Mouse (Mus musculus) c-Kit-positive CD71-negative TER-119-negative erythroid progenitor cells, embryonic 14.5 days (primary cell): ENCODE results near the gene Sept1.

Experiments used
- DNase-seq: peaks from one replicate; pipeline ENCODE4 v3.0.0-alpha.2; 2013; ENCODE audit warnings: low read depth

Gene Sept1

GRCm38 (mm10) chr7:127218670-127219069 is 14.3 kb downstream of the Sept1 start:
- DNase-seq = no peak

- no peak for DNase-seq
Measured at GRCm38 (mm10) chr7:127217901-127218642, 14.9 kb downstream of the Sept1 start.

DNA sequence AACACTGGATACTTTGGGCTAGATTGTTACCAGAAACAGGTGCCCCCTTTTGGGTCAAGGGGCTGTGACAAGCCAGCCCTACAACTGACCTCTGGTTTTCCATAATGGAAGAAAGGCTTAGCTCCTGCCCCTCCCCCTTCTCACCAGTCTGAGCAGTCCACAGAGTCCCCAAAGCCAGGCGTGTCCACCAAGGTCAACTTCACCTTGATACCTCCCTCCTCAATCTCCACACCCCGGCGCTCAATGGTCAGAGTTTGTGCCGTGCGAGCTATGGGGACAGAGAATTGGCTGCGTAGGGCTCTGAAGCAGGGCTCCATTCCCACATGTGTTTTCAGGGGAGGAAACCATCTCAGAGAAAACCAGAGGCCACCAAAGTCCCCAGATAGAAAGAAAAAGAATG is 15.5 kb downstream of the Sept1 start:
- DNase-seq = no peak

GRCm38 (mm10) chr7:127216307-127216706 is 16.6 kb downstream of the Sept1 start:
- no peak for DNase-seq

DNA sequence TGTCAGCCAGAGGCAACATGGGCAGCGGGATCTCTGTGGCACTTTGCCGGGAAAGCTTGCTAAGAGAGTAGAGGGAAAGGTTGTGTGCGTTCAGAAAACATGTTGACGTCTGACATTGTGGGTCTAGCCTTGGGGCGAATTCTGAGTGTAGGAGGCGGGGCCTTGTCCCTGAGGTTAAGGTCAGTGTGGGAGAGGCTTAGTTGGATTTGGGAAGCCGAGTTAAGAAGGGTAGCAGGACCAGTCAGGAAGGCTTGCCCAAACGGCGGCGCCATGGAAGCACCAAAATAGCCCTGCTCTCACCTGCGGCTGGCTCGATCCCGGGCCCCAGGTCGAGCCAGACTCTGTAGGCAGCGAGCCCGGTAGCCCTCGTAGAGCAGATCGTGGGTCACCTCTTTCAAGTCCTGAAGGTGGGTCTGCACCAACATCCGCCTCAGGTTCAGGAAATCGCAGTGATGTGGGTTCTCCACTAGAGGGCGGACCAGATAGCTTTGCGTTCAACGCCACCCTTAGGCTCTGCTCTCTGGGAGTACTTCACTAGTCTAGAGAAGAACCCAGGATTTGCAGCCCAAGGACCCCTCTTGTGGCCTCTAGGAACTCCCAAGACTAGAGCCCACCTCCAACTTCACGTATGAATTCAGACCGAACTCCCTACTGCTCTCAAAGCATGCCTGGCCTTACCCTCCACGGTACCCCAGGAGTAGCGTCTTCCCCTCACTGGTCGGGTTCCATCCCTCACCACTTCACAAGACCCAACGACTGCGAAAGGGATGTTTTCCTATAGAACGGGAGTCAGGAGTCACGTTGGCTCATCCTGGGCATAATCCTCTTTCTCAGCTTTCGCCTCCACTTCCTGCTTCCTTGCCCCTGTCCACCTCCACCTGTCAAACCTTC is 17.7 kb downstream of the Sept1 start:
- no peak for DNase-seq

GRCm38 (mm10) chr7:127214521-127214920 is 18.4 kb downstream of the Sept1 start:
- DNase-seq = no peak

DNA sequence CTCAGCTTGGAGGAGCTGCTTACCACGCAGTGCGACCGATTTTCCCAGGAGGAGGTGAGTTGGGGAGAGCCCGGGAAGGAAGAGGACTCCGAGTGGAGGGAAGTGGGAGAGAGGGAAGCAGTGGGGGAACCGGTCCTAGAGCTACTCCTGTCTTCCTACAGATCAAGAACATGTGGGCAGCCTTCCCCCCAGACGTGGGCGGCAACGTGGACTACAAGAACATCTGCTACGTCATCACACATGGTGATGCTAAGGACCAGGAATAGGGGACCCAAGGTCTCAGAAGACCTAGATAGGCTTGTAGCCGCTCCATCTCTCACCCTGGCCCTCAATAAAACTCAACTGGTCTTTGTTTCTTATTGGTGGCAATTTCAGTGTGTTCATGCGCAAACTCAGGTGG is 19.0 kb downstream of the Sept1 start:
- no peak for DNase-seq

DNA sequence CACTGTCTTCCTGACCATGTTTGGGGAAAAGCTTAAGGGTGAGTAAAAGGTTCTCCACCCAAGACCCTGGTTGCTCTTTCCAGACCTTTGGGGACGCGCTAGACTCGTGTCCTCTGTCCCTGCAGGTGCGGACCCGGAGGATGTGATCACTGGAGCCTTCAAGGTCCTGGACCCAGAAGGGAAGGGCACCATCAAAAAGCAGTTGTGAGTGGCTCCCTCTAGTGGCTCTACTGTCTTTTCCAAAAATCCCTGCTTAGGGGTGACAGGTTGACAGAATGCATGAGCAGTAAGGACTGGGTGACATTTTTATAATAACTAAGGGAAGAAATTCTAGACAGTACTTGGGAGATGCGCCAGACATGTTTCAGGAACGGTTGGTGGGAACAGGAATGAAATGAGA is 19.4 kb downstream of the Sept1 start:
- no peak for DNase-seq

GRCm38 (mm10) chr7:127212432-127213250 is 20.3 kb downstream of the Sept1 start:
- no peak for DNase-seq

DNA sequence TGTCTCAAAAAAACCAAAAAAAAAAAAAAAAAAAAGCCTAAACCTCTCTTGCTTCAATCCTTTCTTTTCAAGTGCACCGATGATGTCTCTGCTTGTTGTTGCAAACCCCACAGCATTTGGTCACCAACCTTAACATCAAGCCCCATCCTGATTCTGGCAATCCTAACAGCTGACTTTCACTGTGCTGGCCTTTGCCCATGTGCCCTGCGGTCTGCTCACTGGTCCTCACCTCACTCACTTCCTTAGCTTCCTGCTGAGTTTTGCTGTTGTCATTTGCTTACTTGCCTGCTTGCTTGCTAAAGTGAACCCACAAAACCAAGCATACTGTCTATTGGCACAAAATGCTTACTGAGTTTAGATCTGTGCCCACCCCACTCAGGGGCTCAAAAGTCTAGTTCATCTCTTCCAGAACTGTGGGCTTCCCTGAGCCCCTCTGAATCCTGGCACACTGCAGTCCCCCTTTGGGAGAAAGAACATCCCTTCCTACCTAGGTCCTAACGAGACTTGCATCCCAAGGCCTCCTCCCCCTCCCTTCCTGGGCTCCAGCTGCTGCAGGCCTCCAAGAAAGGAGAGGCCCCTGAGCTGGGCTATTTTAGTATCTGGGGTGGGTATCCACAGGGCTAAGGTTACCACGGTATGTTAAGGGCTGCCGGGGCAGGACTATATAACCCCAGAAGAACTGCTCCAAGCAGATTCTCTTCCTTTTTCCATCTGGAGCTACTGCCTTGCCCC is 21.8 kb downstream of the Sept1 start:
- no peak for DNase-seq

- no peak for DNase-seq
Measured at GRCm38 (mm10) chr7:127210266-127210665, 22.7 kb downstream of the Sept1 start.

DNA sequence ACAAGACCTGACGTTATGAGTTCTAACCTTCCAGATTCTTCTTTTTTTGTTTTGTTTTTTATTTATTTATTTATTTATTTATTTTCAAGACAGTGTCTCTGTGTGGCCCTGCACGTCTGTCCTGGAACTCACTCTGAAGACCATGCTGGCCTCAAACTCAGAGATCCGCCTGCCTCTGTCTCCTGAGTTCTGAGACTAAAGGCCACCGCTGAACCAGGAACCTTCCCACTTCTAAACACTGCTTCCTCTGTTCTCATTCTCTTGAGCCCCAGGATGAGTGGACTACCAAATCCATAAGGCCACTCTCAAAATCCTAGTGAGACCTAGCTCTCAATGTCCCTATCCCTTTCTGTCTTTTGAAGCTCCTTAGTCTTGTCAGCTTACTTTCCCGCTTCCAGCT is 23.1 kb downstream of the Sept1 start:
- DNase-seq = no peak

- DNase-seq = peak; percentile 96
Measured at GRCm38 (mm10) chr7:127208553-127209438, 24.1 kb downstream of the Sept1 start, which contains the start of gene Mylpf. TSS of gene Mylpf (plus strand) at chr7:127208890.

DNA sequence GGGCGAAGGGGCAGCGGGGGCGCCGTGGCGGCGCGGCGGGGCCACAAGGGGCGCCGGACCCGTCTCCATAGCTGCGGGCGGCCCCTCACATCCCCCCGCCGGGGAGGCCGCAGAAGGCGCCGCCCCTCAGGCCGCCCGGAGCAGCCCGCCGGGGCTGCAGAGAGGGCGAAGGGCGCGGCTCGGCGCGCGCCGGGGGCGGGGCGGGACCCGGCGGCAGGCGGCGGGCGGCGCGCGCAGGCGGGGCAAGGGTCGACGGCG is 24.7 kb downstream of the Sept1 start, which contains the start of gene Tbc1d10b:
Tbc1d10b (minus strand) TSS at position 174 of the 258 bp plus-strand sequence.
- no peak for DNase-seq

DNA sequence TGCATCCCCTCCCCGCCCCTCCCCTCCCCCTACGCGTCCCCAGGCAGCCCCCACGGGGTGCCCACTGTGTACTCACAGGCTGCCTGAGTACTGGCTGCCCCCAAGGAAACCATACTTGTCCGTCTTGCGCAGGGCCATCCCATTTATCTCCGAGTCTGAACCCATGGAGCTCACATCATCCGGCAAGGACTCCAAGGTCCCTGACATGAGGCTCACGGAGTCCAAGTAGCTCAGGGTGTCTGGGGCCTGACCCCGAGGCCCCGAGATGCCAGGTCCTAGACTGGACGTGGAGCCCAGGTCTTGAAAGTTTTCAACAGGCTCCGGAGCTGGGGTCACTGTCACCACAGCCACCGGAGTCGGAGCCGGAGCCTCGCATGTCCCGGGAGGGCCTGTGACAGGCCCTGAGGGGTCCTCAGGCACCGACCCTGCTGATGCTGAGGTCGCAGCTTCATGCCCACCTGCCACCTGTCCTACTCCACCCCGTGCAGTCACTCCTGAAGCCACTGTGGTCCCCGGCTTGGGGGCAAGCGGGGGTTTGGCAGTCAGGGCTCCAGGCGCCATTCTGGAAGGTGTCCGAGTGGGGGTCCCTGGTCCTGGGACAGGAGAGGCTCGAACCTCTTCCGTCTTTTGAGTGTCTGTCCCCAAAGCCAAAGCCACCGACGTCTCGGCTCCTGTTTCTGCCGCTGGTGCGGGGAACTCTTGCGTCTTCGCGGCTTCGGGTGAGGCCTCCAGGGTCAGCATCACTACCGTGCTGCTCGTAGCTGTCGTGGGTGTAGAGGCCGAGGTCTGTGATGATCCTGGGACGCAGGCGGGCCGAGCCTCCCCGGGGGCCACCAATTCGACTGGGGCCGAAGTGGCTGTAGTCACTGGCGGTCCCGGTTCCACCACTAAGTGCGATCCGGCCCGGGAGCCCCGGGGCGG is 25.3 kb downstream of the Sept1 start:
- no peak for DNase-seq

- no peak for DNase-seq
Measured at GRCm38 (mm10) chr7:127206606-127207005, 26.3 kb downstream of the Sept1 start.

GRCm38 (mm10) chr7:127196484-127196883 is 36.4 kb downstream of the Sept1 start:
- no peak for DNase-seq

- peak; percentile 94 for DNase-seq
Measured at GRCm38 (mm10) chr7:127195544-127196295, 37.2 kb downstream of the Sept1 start, which contains the start of gene Cd2bp2. TSS of gene Cd2bp2 (minus strand) at chr7:127196050.

GRCm38 (mm10) chr7:127194633-127195029 is 38.3 kb downstream of the Sept1 start:
- DNase-seq = no peak
